Mouse (Mus musculus) brain, embryonic 14.5 days (tissue): ENCODE measurements at regions not wholly inside any gene's neighbourhood (a gene's known extent, or its start where the extent isn't known, plus 50 kb on each side); places are given as distances from the start of the nearest gene placed in this dataset.

Experiments used
- CTCF ChIP-seq: fragments of 200-500 bp; IDR thresholded peaks from 2 replicates; pipeline ENCODE4 v1.5.1; 2012; ENCODE audit warnings: inconsistent platforms, mild to moderate bottlenecking, moderate library complexity, borderline replicate concordance; ENCODE audit not compliant: insufficient read depth, insufficient read length; ENCODE audit errors: extremely low read depth
- POLR2A ChIP-seq: fragments of 200-500 bp; IDR thresholded peaks from 2 replicates; pipeline ENCODE4 v1.6.1; 2012; ENCODE audit warnings: mild to moderate bottlenecking, inconsistent platforms, borderline replicate concordance; ENCODE audit not compliant: poor library complexity, insufficient read depth, insufficient read length, severe bottlenecking; ENCODE audit errors: extremely low read depth

DNA sequence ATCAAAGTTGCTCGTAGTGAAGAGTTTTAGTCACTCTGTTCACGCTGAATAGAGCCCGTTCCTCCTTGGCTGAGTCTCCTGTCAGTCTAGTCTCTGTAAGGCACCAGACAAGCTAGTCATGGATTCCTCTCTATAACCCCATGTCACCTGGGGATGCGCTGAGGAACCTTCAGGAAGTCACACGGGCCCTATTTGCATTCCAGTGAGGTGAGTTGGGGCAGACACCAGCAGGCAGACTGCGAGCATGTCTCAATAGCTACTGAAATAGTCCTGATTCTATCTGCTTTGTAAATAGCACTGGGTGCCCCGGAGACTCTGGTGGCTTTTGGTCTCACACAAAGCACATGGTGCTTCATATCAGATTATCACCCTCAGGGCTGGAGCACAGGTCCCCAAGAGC is 174.6 kb upstream of the Spdye4c start:
- TF ChIP-seq CTCF (no peak), POLR2A (no peak)
